Mouse (Mus musculus) granulocyte monocyte progenitor cell, adult 5-6 weeks (primary cell): ENCODE data around the gene Cdkn1a. TPM values are rescaled to one million over a fixed set of nuclear protein-coding genes. Genes with fewer than 3 reads are reported as not detected.
"Not testable (repeated sequence)": the region's sequence is repeated elsewhere in the genome, so short reads cannot be mapped to it uniquely, and the experiment has no call there.

Source experiments
- ATAC-seq: replicated peaks from 2 replicates; pipeline ENCODE4 v1.8.0; 2016; ENCODE audit warnings: mild to moderate bottlenecking, moderate TSS enrichment, inconsistent platforms; ENCODE audit not compliant: poor library complexity, severe bottlenecking
- total RNA-seq, 2 experiments: library from RNA; stranded (forward) in 1 of 2; stranded (reverse) in 1 of 2; fragments of 200-712, 200-1000 nt in 1 of 2; fragments of >200 nt in 1 of 2; fragmentation: Nextera tagmentation in 1 of 2; gene quantifications; 2 replicates each; pipeline ENCODE4 v1.2.3; 2014 to 2017

Cdkn1a gene
- total RNA-seq (2014; fragmentation: Nextera tagmentation), result 8.2 and 9.8 TPM in 2 replicates
- 1.3 and 3.2 TPM in 2 replicates for total RNA-seq (2017)

GRCm38 (mm10) chr17:29090776-29091175 is at the start of gene Cdkn1a:
Cdkn1a (plus strand) TSS chr17:29090976.
- no peak for ATAC-seq

GRCm38 (mm10) chr17:29041632-29042031 is 49.1 kb upstream of the Cdkn1a start:
- ATAC-seq, result not testable (repeated sequence)

- ATAC-seq, result no peak
Measured at GRCm38 (mm10) chr17:29042569-29042968, 48.2 kb upstream of the Cdkn1a start.

- no peak for ATAC-seq
Measured at GRCm38 (mm10) chr17:29043583-29043982, 47.2 kb upstream of the Cdkn1a start.

- ATAC-seq, result 0 out of 2 replicates have a peak, but pooled peaks have one; percentile 2
Measured at GRCm38 (mm10) chr17:29044146-29044924, 46.4 kb upstream of the Cdkn1a start.

- ATAC-seq, result peak; percentile 38
Measured at GRCm38 (mm10) chr17:29044925-29045319, 45.9 kb upstream of the Cdkn1a start.

GRCm38 (mm10) chr17:29045741-29046530 is 44.8 kb upstream of the Cdkn1a start:
- ATAC-seq, result peak; percentile 9

GRCm38 (mm10) chr17:29046863-29047262 is 43.9 kb upstream of the Cdkn1a start:
- ATAC-seq, result no peak

GRCm38 (mm10) chr17:29047697-29048514 is 42.9 kb upstream of the Cdkn1a start:
- no peak for ATAC-seq

GRCm38 (mm10) chr17:29048748-29049507 is 41.8 kb upstream of the Cdkn1a start:
- peak; percentile 61 for ATAC-seq

- no peak for ATAC-seq
Measured at GRCm38 (mm10) chr17:29049508-29049889, 41.3 kb upstream of the Cdkn1a start.

GRCm38 (mm10) chr17:29049923-29050322 is 40.9 kb upstream of the Cdkn1a start:
- no peak for ATAC-seq

- ATAC-seq, result no peak
Measured at GRCm38 (mm10) chr17:29050791-29051190, 40.0 kb upstream of the Cdkn1a start.

GRCm38 (mm10) chr17:29053067-29053466 is 37.7 kb upstream of the Cdkn1a start:
- no peak for ATAC-seq

GRCm38 (mm10) chr17:29053841-29054240 is 36.9 kb upstream of the Cdkn1a start:
- peak; percentile 54 for ATAC-seq

GRCm38 (mm10) chr17:29054429-29054828 is 36.3 kb upstream of the Cdkn1a start:
- no peak for ATAC-seq

GRCm38 (mm10) chr17:29055586-29055985 is 35.2 kb upstream of the Cdkn1a start:
- no peak for ATAC-seq

- no peak for ATAC-seq
Measured at GRCm38 (mm10) chr17:29056207-29056606, 34.6 kb upstream of the Cdkn1a start.

GRCm38 (mm10) chr17:29056699-29057151 is 34.1 kb upstream of the Cdkn1a start:
- peak; percentile 46 for ATAC-seq
